Mouse (Mus musculus): ENCODE measurements around the gene Akap7.

Akap7 gene

DNA sequence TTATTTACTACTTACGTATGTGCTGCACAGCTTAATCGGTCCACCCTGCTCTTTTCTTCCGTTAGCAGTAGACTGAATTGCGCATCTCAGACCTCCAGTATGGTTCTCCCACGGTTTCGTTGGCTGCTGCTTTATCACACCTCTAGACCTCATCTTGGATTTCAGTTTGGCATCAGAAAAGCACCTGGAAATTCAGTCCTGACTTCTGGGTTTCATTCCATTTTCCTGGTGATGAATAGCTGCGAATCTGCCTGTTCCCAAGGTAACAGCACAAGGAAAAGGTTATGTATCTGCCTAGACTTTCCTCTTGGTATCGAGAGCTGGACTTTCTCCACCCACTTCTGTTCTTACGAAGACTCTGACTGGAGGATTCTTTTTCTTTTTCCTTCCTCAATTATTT lies at the start of gene Akap7:
TSS of gene Akap7 (minus strand) at position 101 of the 400 bp plus-strand sequence.
- no peak for DNase-seq

DNA sequence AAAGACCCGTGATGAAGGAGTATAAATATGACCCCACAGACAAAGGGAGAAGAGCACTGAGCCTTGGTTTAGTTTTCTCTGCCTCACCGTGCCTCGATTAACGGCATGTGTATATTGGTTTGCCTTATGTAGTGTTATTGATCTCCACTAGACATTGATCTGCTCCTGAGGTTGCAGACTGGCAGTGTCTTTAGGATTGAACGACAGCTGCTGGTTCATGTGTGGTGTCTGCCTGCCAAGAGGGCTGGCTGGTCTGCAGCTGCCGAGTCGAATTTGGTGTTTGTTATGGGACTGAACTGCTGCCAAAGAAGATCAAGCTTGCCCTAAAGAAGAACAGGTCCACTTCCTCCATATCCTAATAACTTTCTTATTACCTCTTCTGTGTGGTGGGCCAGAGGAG lies 46.7 kb upstream of the Akap7 start:
- DNase-seq = no peak

DNA sequence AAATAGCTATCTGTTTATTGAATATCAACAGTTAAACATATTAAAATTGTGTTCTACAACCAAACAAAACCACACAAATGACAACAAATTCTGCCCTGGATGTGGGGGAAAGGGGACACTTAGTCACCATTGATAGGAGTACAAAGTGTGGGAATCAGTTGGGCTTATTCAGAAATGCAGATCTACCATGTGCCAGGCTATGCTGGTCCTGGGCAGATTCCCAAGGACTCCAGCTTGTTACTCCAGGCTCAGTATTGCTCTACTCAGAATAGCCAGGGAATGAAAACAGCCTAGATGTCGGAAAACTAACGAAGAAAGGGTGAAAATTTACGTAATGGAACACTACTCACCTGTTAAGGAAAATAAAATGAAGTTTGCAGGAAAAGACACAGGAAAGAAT lies 46.3 kb upstream of the Akap7 start:
- no peak for DNase-seq

DNA sequence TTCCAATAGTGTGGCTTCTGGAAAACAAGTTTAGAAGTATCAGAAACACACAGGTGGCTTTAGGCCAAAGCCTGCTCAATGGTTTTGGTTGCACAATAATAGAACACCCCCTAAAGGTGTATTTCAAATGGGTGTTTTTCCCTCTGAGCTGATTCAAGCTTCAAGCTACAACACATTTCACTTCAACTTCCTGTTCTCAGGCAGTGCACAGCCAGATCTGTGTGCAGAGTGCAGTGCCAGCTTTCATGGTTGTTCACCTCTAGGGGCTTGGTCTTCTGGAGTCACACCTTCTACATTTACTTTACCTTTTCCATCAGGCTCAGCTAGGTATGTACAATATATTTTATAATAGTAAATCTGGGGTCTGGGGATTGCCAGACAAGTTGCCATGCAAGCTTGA lies 35.1 kb upstream of the Akap7 start:
- no peak for DNase-seq

DNA sequence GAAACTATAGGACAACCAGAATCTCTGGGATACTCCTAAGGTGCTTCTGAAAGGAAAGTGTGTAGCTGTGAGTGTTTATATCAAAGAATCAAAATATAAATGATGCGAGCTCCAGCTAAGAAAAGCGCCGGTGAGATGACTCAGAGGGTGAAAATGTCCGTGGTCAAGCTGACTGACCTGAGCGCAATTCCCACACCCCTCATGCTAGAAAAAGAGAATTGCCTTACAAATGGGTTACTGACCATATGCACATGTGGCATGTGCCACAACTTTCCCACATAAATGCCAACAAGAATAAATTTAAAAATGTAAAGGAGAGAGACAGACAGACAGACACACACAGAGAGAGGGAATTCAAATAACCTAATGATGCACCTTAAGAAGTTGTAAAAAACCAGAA lies 33.0 kb upstream of the Akap7 start:
- no peak for DNase-seq

DNA sequence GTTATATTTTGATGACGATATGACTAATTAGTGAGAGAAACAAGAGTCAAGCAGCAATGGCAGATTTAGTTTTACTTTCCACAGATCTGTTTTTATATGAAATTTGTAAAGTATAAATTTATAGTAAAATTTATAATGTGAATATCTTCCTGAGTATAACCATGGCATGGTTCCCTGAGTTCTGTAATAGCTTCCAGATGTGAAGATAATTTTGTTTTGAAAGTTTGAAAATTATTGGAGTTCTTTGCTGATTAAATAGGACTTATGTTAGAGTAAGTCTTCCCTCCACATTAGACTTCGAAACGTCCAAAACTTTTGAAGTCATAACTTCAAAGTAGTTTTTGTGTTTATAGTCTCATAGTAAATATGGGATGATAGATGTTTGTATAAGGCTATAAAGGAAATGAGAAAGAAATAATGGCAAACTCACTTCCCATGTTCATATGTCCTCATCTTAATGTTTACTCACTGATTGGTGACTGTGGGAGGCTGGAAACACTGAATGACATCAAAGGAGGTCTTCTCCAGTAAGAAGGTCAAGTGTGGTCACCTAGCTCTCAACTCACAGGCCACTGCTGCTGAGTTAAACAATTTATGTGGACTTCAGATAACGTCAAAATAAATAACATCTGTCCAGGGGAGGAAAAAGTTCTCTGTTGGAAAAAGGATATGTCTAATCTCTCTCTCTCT lies 25.9 kb upstream of the Akap7 start:
- DNase-seq = no peak

DNA sequence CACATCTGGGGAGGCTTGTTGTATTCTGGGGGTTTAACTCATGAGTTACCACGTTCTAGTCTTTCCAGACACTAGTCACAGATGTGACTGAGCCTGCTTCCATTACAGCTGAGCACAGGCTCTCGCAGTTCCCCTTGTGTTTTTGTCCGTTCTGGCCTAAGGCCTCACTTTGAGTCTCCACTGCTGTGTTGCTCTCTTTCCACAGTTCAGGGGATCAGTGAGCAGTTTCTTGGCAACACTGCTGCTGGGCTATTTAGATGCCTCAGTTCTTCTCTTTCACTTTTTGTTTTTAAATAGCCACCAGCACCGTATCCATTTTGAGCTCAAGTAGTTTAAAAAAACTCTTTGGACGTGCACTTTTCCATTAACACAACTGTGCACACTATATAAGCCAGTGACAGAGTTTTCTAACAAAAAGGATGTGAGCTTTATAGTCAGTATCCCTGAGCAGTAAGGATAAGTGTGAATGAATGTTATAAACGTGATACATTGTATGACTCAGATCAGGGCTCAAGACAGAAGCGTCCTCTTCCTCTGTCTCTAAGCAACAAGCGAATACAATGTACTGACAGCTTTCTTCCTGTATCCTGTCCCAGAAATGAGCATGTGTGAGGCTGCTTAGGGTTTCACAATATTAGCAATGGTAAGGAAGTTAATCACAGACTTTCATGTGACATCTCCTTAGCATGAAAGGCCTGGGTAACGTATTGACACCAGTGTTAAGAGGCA lies 23.8 kb upstream of the Akap7 start:
- DNase-seq = peak in 1 of 2 experiments; percentile 33

DNA sequence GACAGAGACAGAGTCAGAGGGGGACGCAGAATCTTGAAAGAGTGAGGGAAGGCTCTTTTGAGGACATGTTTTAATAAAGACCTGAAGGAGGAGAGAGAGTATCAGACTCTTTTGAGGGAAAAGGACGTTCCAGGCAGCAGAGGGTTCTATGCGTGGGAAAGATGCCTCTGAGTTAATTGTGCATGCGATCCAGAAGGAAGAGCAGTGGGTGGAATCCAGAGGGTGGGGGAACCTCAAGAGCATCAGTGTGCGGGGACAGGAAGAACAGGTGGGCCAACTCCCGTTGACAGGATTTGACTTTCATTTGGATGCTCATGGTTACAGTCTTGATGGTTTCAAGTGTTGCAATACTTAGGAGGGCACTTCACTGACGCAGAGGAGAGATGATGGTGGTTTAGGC lies 22.4 kb upstream of the Akap7 start:
- DNase-seq = no peak

DNA sequence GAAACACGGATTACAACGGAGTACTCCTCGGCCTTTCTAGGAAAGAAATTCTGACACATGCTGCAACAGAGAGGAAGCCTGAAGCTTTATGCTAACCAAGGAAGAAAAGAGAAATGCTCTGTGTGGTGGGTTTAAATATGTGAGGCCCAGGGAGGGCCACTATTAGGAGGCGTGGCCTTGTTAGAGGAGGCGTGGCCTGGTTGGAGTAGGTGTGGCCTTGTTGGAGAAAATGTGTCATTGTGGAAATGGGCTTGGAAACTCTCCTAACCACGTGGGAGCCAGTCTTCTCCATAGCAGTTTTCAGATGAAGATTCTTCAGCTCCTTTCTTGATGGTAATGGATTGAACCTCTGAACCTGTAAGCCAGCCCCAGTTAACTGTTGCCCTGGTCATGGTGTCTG lies 19.8 kb upstream of the Akap7 start:
- DNase-seq = no peak

DNA sequence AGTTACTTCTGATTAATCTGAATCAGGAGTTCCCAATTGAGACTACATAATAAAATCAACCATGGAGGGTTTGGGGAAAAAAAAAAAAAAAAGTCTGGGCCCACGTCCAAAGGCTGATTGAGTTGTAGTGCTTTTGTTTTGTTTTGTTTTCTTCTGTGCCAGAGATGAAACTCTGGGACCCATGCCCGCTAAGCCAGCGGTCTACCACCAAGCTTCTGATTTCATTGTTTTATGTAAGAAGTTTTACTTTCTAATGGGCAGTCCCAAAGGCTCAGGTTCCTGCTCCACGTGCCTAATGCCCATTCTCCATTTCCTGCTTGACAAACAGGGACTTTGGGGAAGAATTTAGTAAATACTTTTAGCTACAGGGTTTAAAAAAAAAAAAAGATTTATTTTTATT lies 18.0 kb upstream of the Akap7 start:
- DNase-seq = peak; percentile 24 to 50

DNA sequence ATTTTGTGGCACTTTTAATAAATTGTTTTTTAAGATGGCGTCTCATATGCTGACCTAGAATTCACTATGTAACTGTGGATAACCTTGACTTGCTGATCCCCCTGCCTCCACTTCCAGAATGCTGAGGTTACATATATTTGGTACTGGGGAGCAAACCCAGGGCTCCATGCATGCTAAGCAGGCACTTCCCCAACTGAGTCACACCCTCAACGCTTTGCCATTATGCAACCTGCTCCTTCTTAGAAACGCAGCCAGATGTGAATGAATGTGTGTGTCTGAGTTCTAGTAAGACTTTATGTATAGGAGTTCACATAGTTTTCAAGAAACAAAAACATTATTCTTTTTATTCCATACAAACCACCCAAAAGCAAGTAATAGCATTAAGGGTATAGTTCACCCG lies 13.5 kb upstream of the Akap7 start:
- DNase-seq = no peak

DNA sequence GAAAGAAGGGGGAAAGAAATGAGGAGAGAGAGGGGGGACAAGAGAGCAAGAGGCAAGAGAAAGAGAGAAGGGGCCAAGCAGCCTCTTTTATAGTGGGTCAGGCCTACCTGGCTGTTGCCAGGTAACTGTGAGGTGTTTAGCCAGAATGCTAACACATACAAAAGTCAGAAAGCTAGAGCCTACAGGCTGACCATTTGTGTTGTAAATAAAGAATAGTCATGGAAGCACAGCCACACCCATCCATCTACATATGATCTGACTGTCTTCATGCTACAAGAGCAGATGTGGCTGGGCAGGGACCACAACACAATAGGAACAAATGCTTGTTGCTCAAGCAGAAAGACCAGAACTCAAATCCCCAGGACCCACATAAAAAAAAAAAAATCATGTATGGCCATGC lies 11.9 kb upstream of the Akap7 start:
- DNase-seq = no peak

DNA sequence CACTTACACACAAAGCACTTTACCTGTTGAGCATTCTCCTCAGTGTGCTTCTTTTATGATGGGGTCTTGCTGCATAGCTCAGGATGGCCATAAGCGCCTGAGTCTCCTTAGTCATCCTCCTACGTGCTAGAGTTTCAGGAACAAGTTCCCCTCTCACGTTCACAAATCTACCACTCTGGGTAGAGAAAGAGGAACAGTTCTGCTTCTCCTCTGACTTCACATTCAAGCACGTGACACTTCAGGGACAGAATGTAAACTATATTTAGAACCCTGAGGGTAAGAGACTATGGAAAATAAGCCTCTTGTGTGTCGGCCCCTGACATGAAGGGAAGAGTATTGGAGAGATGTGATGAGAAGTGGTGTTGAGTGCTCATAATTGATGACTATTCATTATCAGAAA lies 10.7 kb upstream of the Akap7 start:
- no peak for DNase-seq

DNA sequence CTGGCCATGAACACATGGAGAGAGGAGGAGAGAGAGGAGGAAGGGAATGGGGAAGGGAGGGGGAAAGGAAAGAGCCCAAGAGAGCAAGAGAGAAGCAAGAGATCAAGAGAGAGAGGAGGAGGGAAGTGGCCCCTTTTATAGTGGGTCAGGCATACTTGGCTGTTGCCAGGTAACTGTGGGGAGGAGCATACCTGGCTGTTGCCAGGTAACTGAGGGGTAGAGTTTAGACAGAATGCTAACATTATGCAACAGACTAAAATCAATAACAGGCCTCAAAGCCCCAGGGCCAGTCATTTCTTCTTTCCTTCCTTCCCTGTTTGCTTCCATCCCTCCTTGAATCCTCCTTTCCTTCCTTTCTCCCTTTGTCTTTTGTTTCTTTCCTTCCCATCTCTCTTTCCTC lies 10.0 kb upstream of the Akap7 start:
- peak; percentile 39 to 58 for DNase-seq

DNA sequence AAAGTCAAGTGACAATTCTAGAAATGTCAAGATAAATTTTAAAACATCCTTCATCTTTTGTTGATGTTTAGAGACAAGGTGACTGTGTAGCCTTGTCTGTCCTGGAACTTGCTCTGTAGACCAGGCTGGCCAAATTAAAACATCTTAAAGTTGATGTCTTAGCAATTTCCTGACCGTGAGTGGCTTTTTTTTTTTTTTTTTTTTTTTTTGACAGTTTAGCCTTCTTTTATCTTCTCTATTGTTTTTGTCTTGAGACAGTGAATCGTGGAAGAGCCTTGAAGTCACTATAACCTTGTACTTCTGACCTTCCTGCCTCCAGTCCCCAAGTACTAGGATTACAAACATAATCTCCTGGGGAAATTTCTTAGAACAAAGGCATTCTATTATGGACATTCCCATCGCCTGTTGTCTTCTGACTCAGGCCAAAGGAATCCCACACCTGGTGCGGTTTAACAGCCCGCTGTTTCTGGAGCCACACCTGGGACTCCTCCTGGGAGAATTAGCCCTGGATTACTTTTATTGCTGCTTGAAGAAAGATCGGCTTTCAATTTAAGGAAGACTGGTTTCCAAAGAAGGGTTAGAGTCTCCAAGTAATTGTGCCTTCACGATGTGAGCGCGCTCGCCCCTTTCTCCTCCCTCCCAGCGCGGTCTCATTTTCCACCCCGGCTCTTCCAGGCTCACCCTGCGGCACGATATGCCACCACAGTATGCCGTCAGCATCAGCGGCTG lies 6.3 kb upstream of the Akap7 start:
- no peak for DNase-seq

DNA sequence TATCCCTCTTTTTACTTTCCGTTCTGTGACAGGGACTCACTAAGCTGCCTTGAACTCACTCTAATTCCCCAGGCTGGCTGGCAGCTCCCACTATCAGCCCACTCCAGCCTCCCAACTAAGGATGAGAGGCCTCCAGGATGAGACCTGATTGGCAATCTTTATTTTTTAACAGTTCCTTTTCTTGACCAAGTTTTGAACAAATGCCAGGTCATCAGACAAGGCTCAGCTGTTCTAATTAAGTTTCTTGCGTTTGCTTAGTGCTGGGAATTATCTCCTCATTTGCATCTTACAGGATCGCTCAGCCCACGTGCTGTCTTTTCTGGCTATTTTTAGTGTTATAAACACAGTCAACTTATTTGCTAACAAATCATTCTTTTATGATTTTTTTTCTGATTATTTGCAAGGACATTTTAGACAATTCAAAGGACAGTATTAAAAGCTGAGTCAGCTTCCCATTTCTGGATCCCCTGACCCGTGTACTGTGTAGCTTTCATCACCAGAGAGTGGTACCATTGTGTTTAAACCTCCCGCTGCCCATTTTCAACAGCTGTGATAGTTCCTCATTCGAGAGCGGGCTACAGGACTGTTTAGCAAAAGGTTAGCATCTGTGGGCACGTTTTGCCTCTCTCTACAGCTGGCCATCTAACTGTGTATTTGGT lies 4.0 kb upstream of the Akap7 start:
- no peak for DNase-seq

DNA sequence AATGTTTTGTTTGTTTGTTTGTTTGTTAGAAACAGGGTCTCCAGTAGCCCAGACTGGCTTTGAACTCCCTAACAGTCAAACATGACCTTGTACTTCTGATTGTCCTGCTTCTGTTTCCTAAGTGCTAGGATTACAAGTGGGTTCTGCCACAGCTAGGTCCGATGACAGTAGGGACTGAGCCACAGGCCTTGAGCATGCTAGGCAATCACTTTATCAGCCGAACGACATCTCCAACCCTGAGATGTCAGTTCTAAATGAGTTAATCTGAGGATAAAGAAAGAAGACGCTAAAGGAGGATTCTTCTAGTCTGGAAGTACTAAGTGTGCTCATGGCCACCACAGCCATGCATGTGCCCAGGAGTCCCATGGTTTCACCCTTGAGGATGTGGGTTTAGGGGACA lies 3.1 kb upstream of the Akap7 start:
- DNase-seq = no peak

DNA sequence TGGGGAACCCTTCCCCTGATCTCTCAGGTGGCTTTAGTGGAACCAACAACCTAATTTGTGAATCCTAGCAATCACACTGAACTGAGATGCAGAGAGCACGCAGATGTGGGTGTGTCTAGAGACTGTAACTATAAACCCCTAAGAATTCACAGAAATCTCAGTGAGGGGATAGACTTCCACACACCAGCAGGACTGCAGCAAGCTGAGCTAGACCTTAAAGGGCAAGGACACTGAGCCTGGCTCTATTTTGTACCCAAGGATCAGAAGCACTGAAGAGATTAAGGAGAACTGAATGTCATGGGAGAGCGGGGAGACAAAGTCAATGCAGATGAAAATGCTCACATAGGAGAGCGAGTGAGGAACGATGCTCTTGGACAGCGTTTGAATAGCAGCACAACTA lies 2.3 kb upstream of the Akap7 start:
- DNase-seq = no peak

DNA sequence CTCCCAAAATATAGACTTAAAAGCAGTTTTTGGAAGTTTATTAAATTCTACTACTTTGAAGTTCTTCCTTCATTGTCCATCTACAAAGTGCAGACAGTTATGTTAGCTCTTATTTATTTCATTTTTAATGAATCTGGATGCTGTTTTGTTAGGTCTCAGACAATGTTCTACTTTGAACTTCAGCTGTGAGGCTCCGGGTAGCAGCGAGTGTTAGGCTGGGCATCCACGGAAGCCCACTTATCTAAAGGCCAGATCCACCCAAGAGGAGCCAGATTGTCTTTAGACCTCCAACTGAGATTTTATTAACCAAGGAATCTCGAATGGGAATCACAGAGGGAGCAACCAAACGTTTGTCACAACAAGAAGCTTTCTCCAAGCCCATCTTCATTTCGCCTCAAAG lies 2.5 kb downstream of the Akap7 start:
- no peak for DNase-seq

DNA sequence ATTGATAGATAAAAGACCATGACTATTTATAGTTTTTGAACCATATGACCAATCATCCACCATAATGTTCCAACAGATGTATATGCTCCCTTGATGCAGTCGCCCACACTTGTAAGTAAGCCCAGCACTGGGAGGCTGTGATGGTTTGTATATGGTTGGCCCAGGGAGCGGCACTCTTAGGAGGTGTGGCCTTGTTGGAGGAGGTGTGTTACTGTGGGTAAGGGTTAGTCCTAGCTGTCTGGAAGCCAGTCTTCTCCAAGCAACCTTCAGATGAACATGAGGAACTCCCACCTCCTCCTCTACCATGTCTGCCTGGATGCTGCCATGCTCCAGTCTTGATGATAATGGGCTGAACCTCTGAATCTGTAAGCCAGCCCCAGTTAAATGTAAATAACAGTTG lies 3.1 kb downstream of the Akap7 start:
- no peak for DNase-seq

DNA sequence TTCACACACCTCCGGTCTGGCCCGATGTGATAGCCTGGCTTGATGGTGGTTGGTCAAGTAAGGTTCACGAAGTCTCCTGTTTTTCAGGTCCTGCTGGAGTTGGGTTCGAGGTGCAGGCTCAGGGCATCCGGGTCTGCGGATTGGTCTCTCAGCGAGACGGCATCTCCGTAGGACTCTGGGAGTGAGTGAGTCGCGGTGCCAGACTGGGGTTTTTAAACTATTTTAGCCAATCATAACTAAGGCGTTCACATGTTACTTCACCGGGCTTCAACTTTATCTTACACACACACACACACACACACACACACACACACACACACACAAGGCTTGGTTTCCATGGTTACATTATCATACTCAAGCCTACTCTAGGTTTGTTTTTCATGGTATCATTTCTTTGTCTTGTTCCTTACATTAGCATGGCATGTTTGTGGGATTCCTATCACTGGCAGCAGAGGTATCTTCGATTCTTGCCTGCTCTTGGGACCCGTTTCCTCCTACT lies 8.6 kb downstream of the Akap7 start:
- no peak for DNase-seq

DNA sequence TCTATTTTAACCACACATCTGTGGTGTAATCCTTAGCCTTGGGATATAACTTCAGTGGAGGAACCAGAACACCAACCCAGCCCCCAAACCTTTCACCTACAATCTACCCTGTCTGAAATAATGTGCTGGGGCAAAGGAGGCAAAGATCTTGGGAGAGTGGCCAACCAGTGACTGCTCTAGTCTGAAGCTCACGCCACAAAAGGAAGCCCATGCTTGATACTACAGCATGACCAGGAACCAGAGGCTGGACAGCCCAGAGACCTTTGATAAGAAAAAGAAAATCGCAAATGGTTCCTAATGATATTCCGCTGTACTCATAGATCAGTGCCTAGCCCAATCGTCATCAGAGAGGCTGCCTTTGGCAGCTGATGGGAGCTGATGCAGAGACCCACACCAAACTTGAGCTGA lies 9.4 kb downstream of the Akap7 start:
- DNase-seq = peak; percentile 43 to 53

DNA sequence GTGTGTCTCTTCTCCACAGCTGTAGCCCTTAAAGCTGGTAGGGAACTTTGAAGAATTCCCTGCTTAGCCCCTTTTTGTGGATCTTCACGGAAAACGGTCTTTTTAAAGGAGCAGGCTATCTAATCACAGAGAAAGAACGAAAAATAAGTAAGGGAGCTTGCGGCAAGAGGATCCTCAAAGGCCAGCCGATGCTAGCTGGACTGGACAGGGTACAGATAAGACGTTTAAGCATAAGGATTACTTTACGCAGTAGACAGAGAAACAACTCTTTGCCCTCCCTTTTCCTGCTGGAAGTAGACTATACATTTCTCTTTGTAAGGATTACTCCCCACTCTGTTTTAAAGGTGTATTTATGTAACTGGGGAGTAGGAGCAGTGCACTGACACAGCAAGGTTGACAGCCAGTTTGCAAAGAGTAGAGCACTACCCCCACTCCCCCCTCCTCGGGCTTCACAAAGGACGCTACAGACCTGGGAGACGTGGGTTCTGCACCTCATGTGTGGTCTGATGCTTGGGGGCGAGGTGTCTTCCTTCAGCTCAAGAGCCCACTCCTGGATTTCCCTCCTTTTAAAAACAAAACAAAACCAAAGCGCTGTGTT lies 9.9 kb downstream of the Akap7 start:
- DNase-seq = no peak
